Mouse (Mus musculus): ENCODE measurements around the gene Edil3. TPM values are rescaled to one million over a fixed set of nuclear protein-coding genes. Genes with fewer than 3 reads are reported as not detected.

Edil3 gene
- polyA plus RNA-seq, 1 experiment from 2014 or later, result 5.6 TPM

- no peak overlapping the region for H3K9ac ChIP-seq (replicated peaks; ENCODE audit: low read length)
- H3K9me3 ChIP-seq (ENCODE audit: low read length), result no peaks in the 10 kb centered on the region
- H3K4me2 ChIP-seq (replicated peaks; ENCODE audit: low read depth, low read length), result no peak overlapping the region
- H3K4me3 ChIP-seq (ENCODE audit: low read length), result no peak overlapping the region
- no peak overlapping the region for H3K27ac ChIP-seq (ENCODE audit: low read length)
- H3K4me1 ChIP-seq (ENCODE audit: insufficient read depth, low read length), result no peaks in the 10 kb centered on the region
- no peak for ATAC-seq (ENCODE audit: low FRiP score, low TSS enrichment)
- no peaks in the 10 kb centered on the region for H3K27me3 ChIP-seq (ENCODE audit: insufficient read depth, low read length)
- WGBS, result 62% methylated on average over 2 of the region's 2 CpGs
- no peaks in the 10 kb centered on the region for H3K36me3 ChIP-seq (ENCODE audit: insufficient read depth, low read length)
These were observed 353.9 kb downstream of the Edil3 start for GRCm38 (mm10) chr13:89175154-89175553.

- Histone ChIP-seq H3K4me3 (ENCODE audit: low read length) (no peak overlapping the region), H3K27me3 (ENCODE audit: insufficient read depth, low read length) (no peaks in the 10 kb centered on the region), H3K27ac (ENCODE audit: low read length) (no peak overlapping the region), H3K4me1 (ENCODE audit: insufficient read depth, low read length) (no peaks in the 10 kb centered on the region), H3K9me3 (ENCODE audit: low read length) (no peaks in the 10 kb centered on the region), H3K9ac (replicated peaks; ENCODE audit: low read length) (no peak overlapping the region), H3K36me3 (ENCODE audit: insufficient read depth, low read length) (no peaks in the 10 kb centered on the region), H3K4me2 (replicated peaks; ENCODE audit: low read depth, low read length) (no peak overlapping the region)
- no peak for ATAC-seq (ENCODE audit: low FRiP score, low TSS enrichment)
- 90% methylated on average over 1 of the region's 1 CpGs for WGBS
These were observed 367.8 kb downstream of the Edil3 start for GRCm38 (mm10) chr13:89189051-89189450.

- no peak overlapping the region for H3K4me2 ChIP-seq (replicated peaks; ENCODE audit: low read depth, low read length)
- H3K9me3 ChIP-seq (ENCODE audit: low read length), result no peaks in the 10 kb centered on the region
- no peak overlapping the region for H3K27ac ChIP-seq (ENCODE audit: low read length)
- H3K9ac ChIP-seq (replicated peaks; ENCODE audit: low read length), result no peak overlapping the region
- no peaks in the 10 kb centered on the region for H3K27me3 ChIP-seq (ENCODE audit: insufficient read depth, low read length)
- no peaks in the 10 kb centered on the region for H3K4me1 ChIP-seq (ENCODE audit: insufficient read depth, low read length)
- no peak overlapping the region for H3K4me3 ChIP-seq (ENCODE audit: low read length)
- no peak for ATAC-seq (ENCODE audit: low FRiP score, low TSS enrichment)
- WGBS, result 80% methylated on average over 2 of the region's 2 CpGs
- no peaks in the 10 kb centered on the region for H3K36me3 ChIP-seq (ENCODE audit: insufficient read depth, low read length)
These were observed 375.7 kb downstream of the Edil3 start for GRCm38 (mm10) chr13:89197019-89197418.

GRCm38 (mm10) chr13:89199275-89199674, 378.0 kb downstream of the Edil3 start:
- Histone ChIP-seq H3K4me3 (ENCODE audit: low read length) (no peak overlapping the region), H3K9me3 (ENCODE audit: low read length) (no peaks in the 10 kb centered on the region), H3K4me1 (ENCODE audit: insufficient read depth, low read length) (no peaks in the 10 kb centered on the region), H3K9ac (replicated peaks; ENCODE audit: low read length) (no peak overlapping the region), H3K36me3 (ENCODE audit: insufficient read depth, low read length) (no peaks in the 10 kb centered on the region), H3K27ac (ENCODE audit: low read length) (no peak overlapping the region), H3K27me3 (ENCODE audit: insufficient read depth, low read length) (no peaks in the 10 kb centered on the region), H3K4me2 (replicated peaks; ENCODE audit: low read depth, low read length) (no peak overlapping the region)
- 53% methylated on average over 2 of the region's 2 CpGs for WGBS
- no peak for ATAC-seq (ENCODE audit: low FRiP score, low TSS enrichment)

- Histone ChIP-seq H3K4me1 (ENCODE audit: insufficient read depth, low read length) (no peaks in the 10 kb centered on the region), H3K9ac (replicated peaks; ENCODE audit: low read length) (no peak overlapping the region), H3K4me3 (ENCODE audit: low read length) (no peak overlapping the region), H3K4me2 (replicated peaks; ENCODE audit: low read depth, low read length) (no peak overlapping the region), H3K9me3 (ENCODE audit: low read length) (no peaks in the 10 kb centered on the region), H3K36me3 (ENCODE audit: insufficient read depth, low read length) (no peaks in the 10 kb centered on the region), H3K27me3 (ENCODE audit: insufficient read depth, low read length) (no peaks in the 10 kb centered on the region), H3K27ac (ENCODE audit: low read length) (no peak overlapping the region)
- 87% methylated on average over 1 of the region's 1 CpGs for WGBS
- no peak for ATAC-seq (ENCODE audit: low FRiP score, low TSS enrichment)
These were observed 416.8 kb downstream of the Edil3 start for GRCm38 (mm10) chr13:89238104-89238503.

- no peaks in the 10 kb centered on the region for H3K36me3 ChIP-seq (ENCODE audit: insufficient read depth, low read length)
- ATAC-seq (ENCODE audit: low FRiP score, low TSS enrichment), result no peak
- H3K27ac ChIP-seq (ENCODE audit: low read length), result no peak overlapping the region
- no peak overlapping the region for H3K9ac ChIP-seq (replicated peaks; ENCODE audit: low read length)
- WGBS, result 82% methylated on average over 4 of the region's 4 CpGs
- H3K4me3 ChIP-seq (ENCODE audit: low read length), result no peak overlapping the region
- H3K4me2 ChIP-seq (replicated peaks; ENCODE audit: low read depth, low read length), result no peak overlapping the region
- H3K4me1 ChIP-seq (ENCODE audit: insufficient read depth, low read length), result no peaks in the 10 kb centered on the region
- no peaks in the 10 kb centered on the region for H3K27me3 ChIP-seq (ENCODE audit: insufficient read depth, low read length)
- H3K9me3 ChIP-seq (ENCODE audit: low read length), result no peaks in the 10 kb centered on the region
These were observed 432.8 kb downstream of the Edil3 start for GRCm38 (mm10) chr13:89253990-89254642.

GRCm38 (mm10) chr13:89256906-89257305, 435.6 kb downstream of the Edil3 start:
- Histone ChIP-seq H3K27me3 (ENCODE audit: insufficient read depth, low read length) (no peaks in the 10 kb centered on the region), H3K9me3 (ENCODE audit: low read length) (no peaks in the 10 kb centered on the region), H3K4me3 (ENCODE audit: low read length) (no peak overlapping the region), H3K36me3 (ENCODE audit: insufficient read depth, low read length) (no peaks in the 10 kb centered on the region), H3K4me2 (replicated peaks; ENCODE audit: low read depth, low read length) (no peak overlapping the region), H3K27ac (ENCODE audit: low read length) (no peak overlapping the region), H3K9ac (replicated peaks; ENCODE audit: low read length) (no peak overlapping the region), H3K4me1 (ENCODE audit: insufficient read depth, low read length) (no peaks in the 10 kb centered on the region)
- 81% methylated on average over 1 of the region's 1 CpGs for WGBS
- no peak for ATAC-seq (ENCODE audit: low FRiP score, low TSS enrichment)

- WGBS, result 75% methylated on average over 5 of the region's 5 CpGs
- no peak for ATAC-seq (ENCODE audit: low FRiP score, low TSS enrichment)
- Histone ChIP-seq H3K27me3 (ENCODE audit: insufficient read depth, low read length) (no peaks in the 10 kb centered on the region), H3K4me1 (ENCODE audit: insufficient read depth, low read length) (no peaks in the 10 kb centered on the region), H3K4me2 (replicated peaks; ENCODE audit: low read depth, low read length) (no peak overlapping the region), H3K9ac (replicated peaks; ENCODE audit: low read length) (no peak overlapping the region), H3K27ac (ENCODE audit: low read length) (no peak overlapping the region), H3K36me3 (ENCODE audit: insufficient read depth, low read length) (no peaks in the 10 kb centered on the region), H3K9me3 (ENCODE audit: low read length) (no peaks in the 10 kb centered on the region), H3K4me3 (ENCODE audit: low read length) (no peak overlapping the region)
These were observed 465.5 kb downstream of the Edil3 start for GRCm38 (mm10) chr13:89286696-89287305.

- H3K9me3 ChIP-seq (ENCODE audit: low read length), result no peaks in the 10 kb centered on the region
- H3K27me3 ChIP-seq (ENCODE audit: insufficient read depth, low read length), result no peaks in the 10 kb centered on the region
- peak; percentile 67 for ATAC-seq (ENCODE audit: low FRiP score, low TSS enrichment)
- H3K9ac ChIP-seq (replicated peaks; ENCODE audit: low read length), result no peak overlapping the region
- H3K27ac ChIP-seq (ENCODE audit: low read length), result no peak overlapping the region
- H3K36me3 ChIP-seq (ENCODE audit: insufficient read depth, low read length), result no peaks in the 10 kb centered on the region
- WGBS, result 53% methylated on average over 4 of the region's 4 CpGs
- H3K4me2 ChIP-seq (replicated peaks; ENCODE audit: low read depth, low read length), result no peak overlapping the region
- no peak overlapping the region for H3K4me3 ChIP-seq (ENCODE audit: low read length)
- no peaks in the 10 kb centered on the region for H3K4me1 ChIP-seq (ENCODE audit: insufficient read depth, low read length)
These were observed 466.9 kb downstream of the Edil3 start for GRCm38 (mm10) chr13:89288201-89288600.

GRCm38 (mm10) chr13:89321155-89321554, 499.9 kb downstream of the Edil3 start:
- Histone ChIP-seq H3K27ac (ENCODE audit: low read length) (no peak overlapping the region), H3K4me1 (ENCODE audit: insufficient read depth, low read length) (no peaks in the 10 kb centered on the region)
- no peak for ATAC-seq (ENCODE audit: low FRiP score, low TSS enrichment)

More at GRCm38 (mm10) chr13:89321155-89321554, 499.9 kb downstream of the Edil3 start:
- 84% methylated on average over 1 of the region's 1 CpGs for WGBS
- H3K36me3 ChIP-seq (ENCODE audit: insufficient read depth, low read length), result no peaks in the 10 kb centered on the region
- H3K9ac ChIP-seq (replicated peaks; ENCODE audit: low read length), result no peak overlapping the region
- H3K9me3 ChIP-seq (ENCODE audit: low read length), result no peaks in the 10 kb centered on the region
- H3K4me2 ChIP-seq (replicated peaks; ENCODE audit: low read depth, low read length), result no peak overlapping the region
- H3K27me3 ChIP-seq (ENCODE audit: insufficient read depth, low read length), result no peaks in the 10 kb centered on the region
- no peak overlapping the region for H3K4me3 ChIP-seq (ENCODE audit: low read length)

Measured in kidney, embryonic 16.5 days (tissue).